Mouse (Mus musculus): ENCODE data around the gene Ankrd31.

- TF ChIP-seq CTCF (IDR thresholded peaks at IDR 0.05; ENCODE audit: extremely low read depth, insufficient read depth, low read length) (no peak), POLR2A (IDR thresholded peaks at IDR 0.05; ENCODE audit: extremely low read depth, insufficient read depth, low read length) (no peak)
These were observed 147.1 kb downstream of the Ankrd31 start for GRCm38 (mm10) chr13:96895144-96895543.
